Mouse (Mus musculus) small intestine, adult 10 weeks (tissue): Measurements from ENCODE around the gene Tef. TPM values are rescaled to one million over a fixed set of nuclear protein-coding genes. Genes with fewer than 3 reads are reported as not detected.

ENCODE experiments used
- polyA plus RNA-seq: library from polyadenylated mRNA; stranded (reverse); fragments of 350-450 nt; fragmentation: Illumina TruSeq; extraction: RNeasy Lipid Tissue Mini Kit (QIAGEN cat#74804); gene quantifications from one replicate; pipeline ENCODE4 v1.2.3, GENCODE M21; 2014; ENCODE audit warnings: low replicate concordance

Gene Tef
- 16.0 TPM for polyA plus RNA-seq

DNA sequence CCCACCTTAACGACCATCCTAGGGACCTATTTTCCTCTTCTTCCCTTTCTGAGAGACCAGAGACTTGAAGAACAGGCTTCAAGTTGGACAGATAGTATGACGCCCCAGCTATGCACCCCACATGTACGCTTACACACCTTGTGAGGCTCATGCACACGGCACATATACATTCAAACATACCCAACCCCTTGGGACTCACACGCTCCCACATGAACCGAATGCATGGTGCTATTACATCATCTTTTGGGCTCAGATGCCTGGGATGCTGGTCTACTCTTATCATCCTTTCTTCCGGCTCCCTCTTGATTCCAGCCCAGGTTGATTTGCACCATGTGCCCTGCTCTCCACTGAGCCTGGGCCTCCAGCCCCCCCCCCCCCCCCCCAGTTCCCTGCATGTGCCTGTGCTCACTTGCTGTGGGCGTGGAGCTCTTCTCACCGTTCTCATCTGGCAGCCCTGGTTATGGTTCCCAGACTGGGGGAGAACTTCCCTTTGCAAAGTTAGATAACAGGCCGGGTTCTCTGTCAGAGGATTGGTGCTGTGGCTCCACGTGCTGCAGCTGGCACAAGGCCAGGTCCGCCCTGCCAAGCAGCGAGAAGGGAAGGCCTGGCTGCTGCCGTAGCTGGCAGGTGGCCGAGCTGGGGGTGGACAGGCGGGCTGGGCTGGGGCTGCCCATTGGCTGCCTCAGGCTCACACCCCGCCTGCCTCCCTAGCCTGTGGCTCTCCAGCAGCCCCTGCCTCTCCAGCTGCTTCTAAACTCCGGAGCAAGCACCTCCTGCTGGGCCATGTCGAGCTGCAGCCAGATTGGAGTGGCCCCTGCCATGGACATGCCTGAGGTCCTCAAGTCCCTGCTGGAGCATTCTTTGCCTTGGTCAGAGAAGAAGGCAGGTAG lies at the start of gene Tef:
Tef (plus strand) TSS at position 421 of the 890 bp plus-strand sequence.

DNA sequence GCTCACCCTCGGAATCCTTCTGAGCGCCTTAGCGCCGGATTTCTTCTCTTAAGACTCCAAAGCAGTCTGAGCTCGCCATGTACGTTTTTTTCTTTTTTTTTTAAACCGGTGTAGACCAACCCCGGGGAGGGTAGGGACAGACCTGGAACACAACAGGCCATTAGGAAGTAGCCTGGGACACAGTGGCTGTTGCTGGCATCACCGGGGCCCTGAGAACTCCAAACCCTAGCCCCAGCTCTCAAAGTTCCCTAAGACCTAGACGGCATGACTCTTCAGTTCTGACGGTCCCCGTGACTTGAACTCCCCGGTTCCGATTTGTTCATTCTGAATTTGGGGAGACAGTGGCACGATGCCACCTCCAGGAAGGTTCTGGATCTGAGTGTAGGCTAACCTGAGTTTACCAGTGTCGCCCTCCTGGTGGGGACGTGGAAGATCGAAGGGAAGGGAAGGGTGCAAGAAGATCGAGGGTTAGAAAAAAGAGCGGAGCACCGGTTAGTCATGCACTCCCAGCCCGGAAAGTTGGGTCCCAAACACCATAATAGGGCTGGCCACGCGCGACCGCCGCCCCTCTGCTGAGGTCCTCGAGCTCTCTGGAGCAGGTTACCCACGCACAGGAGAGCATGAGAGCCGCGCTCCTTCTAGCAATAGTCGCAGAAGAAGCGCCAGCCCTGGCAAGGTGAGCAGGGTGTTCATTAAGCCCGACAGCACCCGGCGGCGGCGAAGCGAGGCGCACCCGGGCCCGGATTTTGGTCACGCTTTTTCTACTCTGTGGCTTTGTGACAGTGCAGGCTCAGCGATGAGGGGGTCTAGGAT lies 56.5 kb downstream of the Tef start, which contains the start of gene Tob2:
Tob2 (minus strand) TSS at position 280 of the 813 bp plus-strand sequence.

DNA sequence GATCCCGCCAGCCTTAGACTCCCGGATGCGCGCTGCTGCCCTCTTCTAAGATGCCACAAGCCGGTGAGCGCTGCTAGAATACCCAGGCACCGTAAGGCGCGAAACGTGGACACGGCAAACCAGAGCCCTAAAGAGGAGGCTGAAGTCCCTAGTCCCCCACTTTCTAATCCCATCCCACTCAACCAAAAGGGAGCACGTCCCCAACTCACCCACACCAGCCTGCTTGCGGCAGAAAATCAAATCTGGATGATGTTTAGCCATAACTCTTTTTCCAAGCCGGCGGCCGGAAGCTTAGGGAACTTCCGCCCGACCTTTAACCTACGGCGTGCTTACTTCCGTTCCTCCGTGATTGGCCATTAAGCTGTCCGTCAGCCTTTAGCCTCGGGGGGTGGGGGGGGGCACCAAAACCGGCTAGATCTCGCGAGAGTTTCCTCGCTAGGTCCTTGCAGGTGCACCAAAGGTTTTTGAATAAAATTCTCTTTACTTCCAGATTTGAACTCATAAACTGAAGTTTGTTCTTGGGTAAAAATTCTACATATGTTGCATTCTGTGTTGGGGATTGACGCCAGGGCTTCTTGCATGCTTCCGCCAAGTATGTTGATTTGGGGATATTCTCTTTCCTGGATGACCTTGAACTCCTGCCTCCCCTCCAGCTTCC lies 69.5 kb downstream of the Tef start, which contains the start of gene Phf5a:
Phf5a (minus strand) TSS at position 308 of the 658 bp plus-strand sequence.

DNA sequence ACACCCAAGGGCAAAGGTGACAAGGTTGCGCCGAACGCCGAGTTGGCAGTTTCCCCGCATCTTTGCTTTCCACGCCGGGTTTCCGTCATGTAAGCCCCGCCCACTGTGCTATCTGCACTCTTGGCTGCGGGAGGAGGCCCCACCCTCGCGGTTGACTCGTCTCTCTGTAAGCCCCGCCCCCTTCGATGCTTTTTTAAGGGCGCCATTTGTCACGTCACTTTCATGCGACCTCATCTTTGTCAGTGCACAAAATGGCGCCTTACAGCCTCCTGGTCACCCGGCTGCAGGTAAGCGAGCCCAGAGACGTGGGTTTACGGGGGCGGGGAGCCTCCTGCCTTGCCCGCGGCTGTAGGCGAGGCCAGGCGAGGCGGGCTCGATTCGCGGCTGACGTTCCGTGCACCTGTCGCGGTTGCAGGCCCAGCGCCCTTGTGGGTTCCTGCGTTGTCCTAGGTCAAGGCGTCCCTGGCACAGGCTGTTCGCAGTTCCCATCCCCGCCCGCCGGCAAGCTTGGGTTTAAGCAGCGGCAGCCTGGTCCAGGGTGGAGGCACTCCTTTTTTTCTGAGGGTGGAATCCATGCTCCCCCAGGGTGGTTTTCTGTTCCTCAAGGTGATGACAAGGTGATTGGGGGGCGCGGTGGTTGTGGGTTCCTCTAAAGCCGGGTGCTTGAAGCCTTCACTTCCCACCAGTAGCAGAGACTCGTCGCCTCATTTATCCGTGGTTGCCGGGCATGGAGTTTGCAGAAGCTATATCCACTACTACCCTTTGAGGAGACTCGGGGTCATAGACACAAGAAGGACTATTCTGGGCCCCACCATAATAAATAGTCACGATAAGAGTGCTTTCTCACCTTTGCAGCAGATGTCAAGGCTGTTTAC lies 70.3 kb downstream of the Tef start, which contains the start of gene Aco2:
Aco2 (plus strand) TSS at position 48 of the 875 bp plus-strand sequence.

Other genes starting within 250 kb of the Tef start
- gene Ep300, start 217.1 kb upstream of the Tef start, polyA plus RNA-seq: 52.1 TPM
- gene L3mbtl2, start 138.5 kb upstream of the Tef start, polyA plus RNA-seq: 0.56 TPM
- gene Chadl, start 105.1 kb upstream of the Tef start, polyA plus RNA-seq: not detected
- gene Zc3h7b, start 57.4 kb upstream of the Tef start, polyA plus RNA-seq: 2.3 TPM
- gene Rangap1, start 56.9 kb upstream of the Tef start, polyA plus RNA-seq: 2.4 TPM
- gene Tob2, start 56.4 kb downstream of the Tef start, polyA plus RNA-seq: 9.2 TPM
- 15.1 TPM for gene Phf5a, start 69.5 kb downstream of the Tef start, polyA plus RNA-seq
- 68.7 TPM for gene Aco2, start 69.9 kb downstream of the Tef start, polyA plus RNA-seq
- gene Polr3h, start 123.8 kb downstream of the Tef start, polyA plus RNA-seq: 0.19 TPM
- gene Csdc2, start 134.3 kb downstream of the Tef start, polyA plus RNA-seq: not detected
- 1.2 TPM for gene Pmm1, start 158.5 kb downstream of the Tef start, polyA plus RNA-seq
- not detected for gene 1700029P11Rik, start 178.1 kb downstream of the Tef start, polyA plus RNA-seq
- 84.1 TPM for gene Xrcc6, start 185.4 kb downstream of the Tef start, polyA plus RNA-seq
- gene Desi1, start 231.4 kb downstream of the Tef start, polyA plus RNA-seq: 13.1 TPM
- gene Snu13, start 245.2 kb downstream of the Tef start, polyA plus RNA-seq: 260 TPM